Mouse (Mus musculus): ENCODE measurements around the gene Edc4. TPM values are rescaled to one million over a fixed set of nuclear protein-coding genes. Genes with fewer than 3 reads are reported as not detected.
"Not testable (repeated sequence)": the region's sequence is repeated elsewhere in the genome, so short reads cannot be mapped to it uniquely, and the experiment has no call there.

The Edc4 gene
- polyA plus RNA-seq (2017; shearing (Covaris generic)): 10 to 100 TPM; 24.6 to 32.7 TPM

GRCm38 (mm10) chr8:105880754-105881520 lies at the start of gene Edc4:
Gene Edc4, plus strand, starts transcription at chr8:105880881.
- peak; percentile 90 for ATAC-seq

- not testable (repeated sequence) for ATAC-seq
These were observed 46.9 kb upstream of the Edc4 start for GRCm38 (mm10) chr8:105833740-105834139.

GRCm38 (mm10) chr8:105835318-105835717 lies 45.4 kb upstream of the Edc4 start:
- peak; percentile 71 for ATAC-seq

- ATAC-seq: no peak
These were observed 43.7 kb upstream of the Edc4 start for GRCm38 (mm10) chr8:105836991-105837390.

- ATAC-seq: no peak
These were observed 41.5 kb upstream of the Edc4 start for GRCm38 (mm10) chr8:105839209-105839608.

GRCm38 (mm10) chr8:105846678-105847077 lies 34.0 kb upstream of the Edc4 start:
- no peak for ATAC-seq

- ATAC-seq: no peak
These were observed 30.7 kb upstream of the Edc4 start for GRCm38 (mm10) chr8:105850014-105850413.

- ATAC-seq: no peak
These were observed 30.1 kb upstream of the Edc4 start for GRCm38 (mm10) chr8:105850611-105851010.

- peak; percentile 68 for ATAC-seq
These were observed 29.0 kb upstream of the Edc4 start for GRCm38 (mm10) chr8:105851651-105852143.

- no peak for ATAC-seq
These were observed 28.4 kb upstream of the Edc4 start for GRCm38 (mm10) chr8:105852146-105852729.

GRCm38 (mm10) chr8:105853178-105853577 lies 27.5 kb upstream of the Edc4 start, which contains the start of gene Cenpt:
Gene Cenpt, minus strand, starts transcription at chr8:105853278.
- no peak for ATAC-seq

GRCm38 (mm10) chr8:105854303-105854702 lies 26.4 kb upstream of the Edc4 start:
- no peak for ATAC-seq

GRCm38 (mm10) chr8:105854715-105855216 lies 25.9 kb upstream of the Edc4 start, which contains the start of gene Thap11:
Gene Thap11, plus strand, starts transcription at chr8:105855132.
- peak; percentile 84 for ATAC-seq

GRCm38 (mm10) chr8:105855248-105856167 lies 25.2 kb upstream of the Edc4 start:
- no peak for ATAC-seq

GRCm38 (mm10) chr8:105856168-105856835 lies 24.4 kb upstream of the Edc4 start:
- no peak for ATAC-seq

GRCm38 (mm10) chr8:105858495-105858894 lies 22.2 kb upstream of the Edc4 start:
- no peak for ATAC-seq

GRCm38 (mm10) chr8:105859314-105859713 lies 21.4 kb upstream of the Edc4 start:
- no peak for ATAC-seq

GRCm38 (mm10) chr8:105860143-105860981 lies 20.3 kb upstream of the Edc4 start, which contains the start of gene Nutf2:
Gene Nutf2, plus strand, starts transcription at chr8:105860580.
- ATAC-seq: peak; percentile 99

- no peak for ATAC-seq
These were observed 18.7 kb upstream of the Edc4 start for GRCm38 (mm10) chr8:105861951-105862350.

GRCm38 (mm10) chr8:105866364-105867029 lies 14.2 kb upstream of the Edc4 start:
- no peak for ATAC-seq
